Mouse (Mus musculus) megakaryocyte-erythroid progenitor cell, adult 5-6 weeks (primary cell): Measurements from ENCODE around the gene Gpr15. TPM values are rescaled to one million over a fixed set of nuclear protein-coding genes. Genes with fewer than 3 reads are reported as not detected.

Experiments
- ATAC-seq: replicated peaks from 2 replicates; pipeline ENCODE4 v1.8.0; 2016; ENCODE audit warnings: mild to moderate bottlenecking, inconsistent platforms; ENCODE audit not compliant: severe bottlenecking, poor library complexity, low FRiP score, low TSS enrichment
- total RNA-seq, 2 experiments: library from RNA; stranded (forward) in 1 of 2; stranded (reverse) in 1 of 2; fragments of 200-1000, 215-1000 nt in 1 of 2; fragments of >200 nt in 1 of 2; fragmentation: Nextera tagmentation in 1 of 2; gene quantifications; 2 replicates each; pipeline ENCODE4 v1.2.3; 2014 to 2017

Gpr15 gene
- total RNA-seq (2014; fragmentation: Nextera tagmentation) = not detected in 2 replicates
- not detected in 2 replicates for total RNA-seq (2017)

- ATAC-seq = no peak
Observed at GRCm38 (mm10) chr16:58718666-58719120, at the start of gene Gpr15. TSS of gene Gpr15 (minus strand) at chr16:58719070.

GRCm38 (mm10) chr16:58763076-58763475 lies 44.2 kb upstream of the Gpr15 start, which contains the start of gene Olfr172:
TSS of gene Olfr172 (minus strand) at chr16:58763176.
- no peak for ATAC-seq

- no peak for ATAC-seq
Observed at GRCm38 (mm10) chr16:58756191-58756590, 37.3 kb upstream of the Gpr15 start.

- peak; percentile 92 for ATAC-seq
Observed at GRCm38 (mm10) chr16:58751314-58751713, 32.4 kb upstream of the Gpr15 start.

- ATAC-seq = no peak
Observed at GRCm38 (mm10) chr16:58746715-58747114, 27.8 kb upstream of the Gpr15 start.

- ATAC-seq = no peak
Observed at GRCm38 (mm10) chr16:58740751-58741150, 21.9 kb upstream of the Gpr15 start.

GRCm38 (mm10) chr16:58738800-58739199 lies 19.9 kb upstream of the Gpr15 start:
- ATAC-seq = peak; percentile 65; the same call in 1 of the 2 replicates

- peak; percentile 65; the same call in 1 of the 2 replicates for ATAC-seq
Observed at GRCm38 (mm10) chr16:58738205-58738604, 19.3 kb upstream of the Gpr15 start.

GRCm38 (mm10) chr16:58728176-58728671 lies 9.4 kb upstream of the Gpr15 start:
- ATAC-seq = peak; percentile 70

- ATAC-seq = peak; percentile 100
Observed at GRCm38 (mm10) chr16:58727477-58728131, 8.7 kb upstream of the Gpr15 start, which contains the start of gene Cldnd1. TSS of gene Cldnd1 (plus strand) at chr16:58727910.

GRCm38 (mm10) chr16:58726680-58727476 lies 8.0 kb upstream of the Gpr15 start:
- ATAC-seq = no peak

- ATAC-seq = no peak
Observed at GRCm38 (mm10) chr16:58722292-58722691, 3.4 kb upstream of the Gpr15 start.

- ATAC-seq = no peak
Observed at GRCm38 (mm10) chr16:58715018-58715417, 3.9 kb downstream of the Gpr15 start.

GRCm38 (mm10) chr16:58713128-58713527 lies 5.7 kb downstream of the Gpr15 start:
- no peak for ATAC-seq

- ATAC-seq = 0 out of 2 replicates have a peak, but pooled peaks have one; percentile 28
Observed at GRCm38 (mm10) chr16:58712221-58712620, 6.6 kb downstream of the Gpr15 start.

GRCm38 (mm10) chr16:58709536-58709935 lies 9.3 kb downstream of the Gpr15 start:
- ATAC-seq = no peak

- 0 out of 2 replicates have a peak, but pooled peaks have one; percentile 36 for ATAC-seq
Observed at GRCm38 (mm10) chr16:58708601-58709475, 10.0 kb downstream of the Gpr15 start.

GRCm38 (mm10) chr16:58707276-58707905 lies 11.5 kb downstream of the Gpr15 start:
- no peak for ATAC-seq

GRCm38 (mm10) chr16:58704999-58705398 lies 13.9 kb downstream of the Gpr15 start:
- ATAC-seq = no peak
